Mouse (Mus musculus) ES-Bruce4 (cell line): ENCODE results near the gene Gm13420. TPM values are rescaled to one million over a fixed set of nuclear protein-coding genes. Genes with fewer than 3 reads are reported as not detected.
A peak's percentile ranks its signal among the peaks of the same experiment; 100 is the strongest.
"Not testable (repeated sequence)": the region's sequence is repeated elsewhere in the genome, so short reads cannot be mapped to it uniquely, and the experiment has no call there.

Experiments used
- H3K27ac ChIP-seq: 2 replicates; pipeline ENCODE4 v1.5.1; 2012; ENCODE audit warnings: low read length, inconsistent platforms; ENCODE audit not compliant: insufficient read depth
- H3K27me3 ChIP-seq: 2 replicates; pipeline ENCODE4 v1.6.1; 2012; ENCODE audit warnings: mild to moderate bottlenecking, low read length, inconsistent platforms; ENCODE audit not compliant: control insufficient read depth, poor library complexity, insufficient read depth, severe bottlenecking
- H3K36me3 ChIP-seq: 2 replicates; pipeline ENCODE4 v1.6.1; 2012; ENCODE audit warnings: inconsistent platforms, mild to moderate bottlenecking, low read length, moderate library complexity; ENCODE audit not compliant: control insufficient read depth, poor library complexity, insufficient read depth, severe bottlenecking
- H3K4me1 ChIP-seq: one replicate; pipeline ENCODE4 v1.8.1; 2011; ENCODE audit warnings: low read length; ENCODE audit not compliant: control insufficient read depth, insufficient read depth
- H3K4me3 ChIP-seq: 2 replicates; pipeline ENCODE4 v1.5.1; 2011; ENCODE audit warnings: low read depth, mild to moderate bottlenecking, low read length
- H3K9ac ChIP-seq: 2 replicates; pipeline ENCODE4 v1.6.1; 2012; ENCODE audit warnings: low read depth, mild to moderate bottlenecking, inconsistent platforms; ENCODE audit not compliant: poor library complexity, severe bottlenecking
- H3K9me3 ChIP-seq: replicated peaks from 2 replicates; pipeline ENCODE4 v1.6.1; 2012; ENCODE audit warnings: mild to moderate bottlenecking, low read length, inconsistent platforms; ENCODE audit not compliant: control insufficient read depth, poor library complexity, insufficient read depth, severe bottlenecking
- CTCF ChIP-seq: IDR thresholded peaks from one replicate; pipeline ENCODE4 v1.8.1; 2011; ENCODE audit warnings: low read depth, low read length
- EP300 ChIP-seq: IDR thresholded peaks from 2 replicates; pipeline ENCODE4 v1.6.1; 2011; ENCODE audit warnings: low read depth, low read length; ENCODE audit not compliant: insufficient read depth
- POLR2A ChIP-seq: IDR thresholded peaks from one replicate; pipeline ENCODE4 v1.8.1; 2011; ENCODE audit warnings: low read length; ENCODE audit not compliant: insufficient read depth
- polyA plus RNA-seq: library from polyadenylated mRNA; stranded (reverse); fragments of >200 nt; gene quantifications from 2 replicates; pipeline ENCODE4 v1.2.4, GENCODE M21; 2011; ENCODE audit warnings: low read depth; ENCODE audit not compliant: missing spikeins, insufficient read depth, insufficient read length

The Gm13420 gene
- polyA plus RNA-seq, 1 experiment, result 0.75 TPM

GRCm38 (mm10) chr2:29708209-29708608, 43.3 kb downstream of the Gm13420 start:
- H3K27me3 ChIP-seq, H3K4me3 ChIP-seq, H3K9me3 ChIP-seq, H3K9ac ChIP-seq, H3K36me3 ChIP-seq, H3K4me1 ChIP-seq: not testable (repeated sequence)
- H3K27ac ChIP-seq, result peak overlapping the region; percentile 45; the same call in 1 of the 2 replicates
- peak; percentile 60; the same call in 1 of the 2 replicates for TF ChIP-seq EP300

- Histone ChIP-seq H3K9me3 (no peaks in the 10 kb centered on the region), H3K36me3 (peaks cover 3% of the 10 kb centered on the region), H3K4me1 (peaks cover 10% of the 10 kb centered on the region), H3K27ac (peak overlapping the region; percentile 45; the same call in 1 of the 2 replicates), H3K27me3 (no peaks in the 10 kb centered on the region), H3K9ac (no peak overlapping the region), H3K4me3 (no peak overlapping the region)
- TF ChIP-seq EP300 (no peak), POLR2A (no peak), CTCF (peak; percentile 74)
These were observed 43.8 kb downstream of the Gm13420 start for GRCm38 (mm10) chr2:29707731-29708130.

- peaks cover 6% of the 10 kb centered on the region for H3K36me3 ChIP-seq
- H3K27me3 ChIP-seq, result no peaks in the 10 kb centered on the region
- H3K4me3 ChIP-seq, result no peak overlapping the region
- H3K4me1 ChIP-seq, result peaks cover 10% of the 10 kb centered on the region
- no peaks in the 10 kb centered on the region for H3K9me3 ChIP-seq
- H3K9ac ChIP-seq, result no peak overlapping the region
- 0 out of 2 replicates have a peak overlapping the region, but pooled peaks have one; percentile 10 for H3K27ac ChIP-seq
- no peak for TF ChIP-seq CTCF
- no peak for TF ChIP-seq POLR2A
- no peak for TF ChIP-seq EP300
These were observed 44.5 kb downstream of the Gm13420 start for GRCm38 (mm10) chr2:29706726-29707620.

GRCm38 (mm10) chr2:29705493-29705892, 46.0 kb downstream of the Gm13420 start:
- Histone ChIP-seq H3K4me1 (no peaks in the 10 kb centered on the region), H3K9ac (no peak overlapping the region), H3K4me3 (no peak overlapping the region), H3K9me3 (no peaks in the 10 kb centered on the region), H3K36me3 (peaks cover 6% of the 10 kb centered on the region), H3K27me3 (no peaks in the 10 kb centered on the region), H3K27ac (no peak overlapping the region)
- TF ChIP-seq CTCF, result no peak

DNA sequence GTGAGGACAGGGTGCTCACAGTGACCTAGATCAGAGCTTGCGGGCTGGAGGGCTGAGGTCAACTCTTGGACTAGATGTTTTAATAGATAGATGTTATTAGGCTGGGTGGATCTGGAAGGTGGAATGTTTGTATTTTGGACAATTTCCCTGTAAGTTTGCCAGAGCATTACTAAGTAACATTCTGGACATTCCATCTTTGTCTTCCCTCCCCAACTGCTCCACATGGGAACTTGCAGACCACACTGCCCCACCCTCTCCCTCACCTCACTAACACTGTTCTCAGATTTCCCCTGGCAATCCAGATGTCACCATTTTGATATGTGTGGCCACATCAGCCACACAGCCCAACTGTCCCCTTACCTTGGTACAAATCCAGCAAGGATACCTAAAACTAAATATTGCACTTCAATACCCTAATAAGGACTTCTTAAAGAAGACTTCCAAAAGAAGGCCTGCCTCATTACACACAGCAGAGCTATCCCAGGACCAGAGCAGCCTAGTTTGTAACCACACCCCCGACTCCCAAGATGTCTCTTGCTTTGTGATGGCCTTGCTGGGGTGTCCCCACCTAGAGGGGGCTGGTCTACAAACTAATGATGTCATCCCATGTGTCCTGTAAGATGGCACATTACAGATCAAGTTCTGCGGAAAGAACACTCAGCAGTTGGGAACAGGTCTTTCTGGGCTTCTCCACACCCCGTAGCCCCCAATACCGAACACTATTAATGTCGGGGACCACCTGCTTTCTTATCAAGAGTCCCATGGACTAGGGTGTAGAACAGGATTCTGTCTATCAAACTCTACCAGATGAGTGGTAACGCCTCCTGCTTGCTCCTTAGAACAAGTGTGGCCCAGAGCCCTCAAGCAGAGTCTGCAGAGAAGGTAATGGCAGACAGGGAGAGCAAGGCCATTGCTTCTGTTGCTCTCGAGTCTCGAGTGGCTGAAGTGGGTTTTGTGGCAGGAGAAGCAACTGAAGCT, 48.1 kb downstream of the Gm13420 start:
- no peak overlapping the region for H3K4me3 ChIP-seq
- H3K27me3 ChIP-seq, result no peaks in the 10 kb centered on the region
- H3K9ac ChIP-seq, result no peak overlapping the region
- H3K36me3 ChIP-seq, result peaks cover 16% of the 10 kb centered on the region
- H3K9me3 ChIP-seq, result no peaks in the 10 kb centered on the region
- no peak overlapping the region for H3K27ac ChIP-seq
- H3K4me1 ChIP-seq, result no peaks in the 10 kb centered on the region
- no peak for TF ChIP-seq EP300
- no peak for TF ChIP-seq CTCF
- TF ChIP-seq POLR2A, result no peak

- no peak overlapping the region for H3K27ac ChIP-seq
- no peak overlapping the region for H3K9ac ChIP-seq
- TF ChIP-seq EP300, result no peak
- TF ChIP-seq POLR2A, result no peak
- no peak for TF ChIP-seq CTCF
- H3K27me3 ChIP-seq, result no peaks in the 10 kb centered on the region
- H3K4me3 ChIP-seq, result no peak overlapping the region
- no peaks in the 10 kb centered on the region for H3K4me1 ChIP-seq
- H3K36me3 ChIP-seq, result peaks cover 16% of the 10 kb centered on the region
- H3K9me3 ChIP-seq, result no peaks in the 10 kb centered on the region
These were observed 49.3 kb downstream of the Gm13420 start for GRCm38 (mm10) chr2:29702189-29702588.
